Mouse (Mus musculus) kidney, postnatal 0 days (tissue): Measurements from ENCODE around the gene Ano3. TPM values are rescaled to one million over a fixed set of nuclear protein-coding genes. Genes with fewer than 3 reads are reported as not detected.
"Not testable (repeated sequence)": the region's sequence is repeated elsewhere in the genome, so short reads cannot be mapped to it uniquely, and the experiment has no call there.

Source experiments
- ATAC-seq: fragments of 200-750 bp; cut with Nextera tagmentation; replicated peaks from 2 replicates; pipeline ENCODE4 v1.8.0; 2017; ENCODE audit warnings: low read depth, moderate number of reproducible peaks, moderate TSS enrichment, moderate library complexity; ENCODE audit not compliant: low FRiP score
- DNase-seq: peaks from one replicate; pipeline ENCODE4 v3.0.0-alpha.2; 2016; ENCODE audit warnings: low spot score
- H3K27ac ChIP-seq: fragments of 300-500 bp; sonication (generic); 2 replicates; pipeline ENCODE4 v1.5.1; 2014; ENCODE audit warnings: mild to moderate bottlenecking
- H3K27me3 ChIP-seq: fragments of 300-500 bp; sonication (generic); 2 replicates; pipeline ENCODE4 v1.6.1; 2014; ENCODE audit warnings: low read length, mixed read lengths; ENCODE audit not compliant: insufficient read depth
- H3K36me3 ChIP-seq: fragments of 300-500 bp; sonication (generic); 2 replicates; pipeline ENCODE4 v1.6.1; 2014; ENCODE audit warnings: low read length, mixed read lengths; ENCODE audit not compliant: insufficient read depth
- H3K4me1 ChIP-seq: fragments of 300-500 bp; sonication (generic); replicated peaks from 2 replicates; pipeline ENCODE4 v1.6.1; 2014; ENCODE audit warnings: antibody characterized with exemption, low read length, mixed read lengths; ENCODE audit not compliant: insufficient read depth
- H3K4me2 ChIP-seq: fragments of 300-500 bp; sonication (generic); 2 replicates; pipeline ENCODE4 v1.6.1; 2014; ENCODE audit warnings: mild to moderate bottlenecking, low read length, moderate library complexity, mixed read lengths
- H3K4me3 ChIP-seq: fragments of 300-500 bp; sonication (generic); replicated peaks from 2 replicates; pipeline ENCODE4 v1.5.1; 2014; ENCODE audit warnings: low read depth, low read length
- H3K9ac ChIP-seq: fragments of 300-500 bp; sonication (generic); 2 replicates; pipeline ENCODE4 v1.6.1; 2014; ENCODE audit warnings: low read depth, low read length
- H3K9me3 ChIP-seq: fragments of 300-500 bp; sonication (generic); replicated peaks from 2 replicates; pipeline ENCODE4 v1.6.1; 2016; ENCODE audit warnings: low read length, inconsistent platforms, mixed read lengths
- CTCF ChIP-seq: IDR thresholded peaks from 2 replicates; pipeline ENCODE4 v1.5.1; 2016; ENCODE audit warnings: antibody characterized with exemption, low read depth, mild to moderate bottlenecking, moderate library complexity
- WGBS: fragments of 180-500 bp; shearing (Covaris S2); extraction: QIAGEN DNeasy Blood & Tissue Kit; methylation state at CpG from one replicate; pipeline ENCODE4 v1.1.7; 2014; 5-methylcytosine and 5-hydroxymethylcytosine counted together
- polyA plus RNA-seq: library from polyadenylated mRNA; unstranded; fragments of >200 nt; fragmentation: Nextera tagmentation; extraction: Ambion mirVana; gene quantifications from 2 replicates; pipeline ENCODE4 v1.2.1, GENCODE M21; 2015

Ano3 gene
- polyA plus RNA-seq, result 0.50 and 0.57 TPM in 2 replicates

- Histone ChIP-seq H3K9ac (0 out of 2 replicates have a peak within 1 kb of the TSS, but pooled peaks have one; percentile 18), H3K4me2 (peak within 1 kb of the TSS; percentile 50), H3K4me3 (peak within 1 kb of the TSS; percentile 21)
- not testable (repeated sequence) for H3K9me3 ChIP-seq, H3K36me3 ChIP-seq, H3K4me1 ChIP-seq, H3K27me3 ChIP-seq, DNase-seq, ATAC-seq, H3K27ac ChIP-seq
Observed at GRCm38 (mm10) chr2:110950823-110951222, at the start of gene Ano3. Ano3 (minus strand) TSS chr2:110950923.

GRCm38 (mm10) chr2:110990071-110990470 lies 39.3 kb upstream of the Ano3 start:
- H3K36me3 ChIP-seq, result no peaks in the 10 kb centered on the region
- no peak for TF ChIP-seq CTCF
- H3K4me2 ChIP-seq, result no peak overlapping the region
- no peak overlapping the region for H3K9ac ChIP-seq
- H3K9me3 ChIP-seq, result no peaks in the 10 kb centered on the region
- no peak overlapping the region for H3K27ac ChIP-seq
- DNase-seq (no peak), ATAC-seq (no peak)
- H3K4me1 ChIP-seq, result no peaks in the 10 kb centered on the region
- WGBS, result 71% methylated on average over 1 of the region's 1 CpGs
- no peak overlapping the region for H3K4me3 ChIP-seq
- no peaks in the 10 kb centered on the region for H3K27me3 ChIP-seq

GRCm38 (mm10) chr2:110989539-110989938 lies 38.8 kb upstream of the Ano3 start:
- 31% methylated on average over 4 of the region's 4 CpGs for WGBS
- no peaks in the 10 kb centered on the region for H3K4me1 ChIP-seq
- H3K9ac ChIP-seq, result no peak overlapping the region
- peak; percentile 61 for TF ChIP-seq CTCF
- no peaks in the 10 kb centered on the region for H3K27me3 ChIP-seq
- ATAC-seq (no peak), DNase-seq (peak; percentile 67)
- H3K9me3 ChIP-seq, result no peaks in the 10 kb centered on the region
- no peak overlapping the region for H3K4me2 ChIP-seq
- H3K36me3 ChIP-seq, result no peaks in the 10 kb centered on the region
- H3K27ac ChIP-seq, result no peak overlapping the region
- H3K4me3 ChIP-seq, result no peak overlapping the region

GRCm38 (mm10) chr2:110985853-110986271 lies 35.1 kb upstream of the Ano3 start:
- no peak for TF ChIP-seq CTCF
- Histone ChIP-seq H3K4me2 (no peak overlapping the region), H3K4me1 (no peaks in the 10 kb centered on the region), H3K9me3 (no peaks in the 10 kb centered on the region), H3K9ac (no peak overlapping the region), H3K36me3 (no peaks in the 10 kb centered on the region), H3K27me3 (no peaks in the 10 kb centered on the region), H3K4me3 (no peak overlapping the region), H3K27ac (no peak overlapping the region)
- WGBS, result 90% methylated on average over 2 of the region's 2 CpGs
- no peak for DNase-seq
- ATAC-seq, result no peak

- H3K36me3 ChIP-seq, result no peaks in the 10 kb centered on the region
- no peak overlapping the region for H3K9ac ChIP-seq
- 19% methylated on average over 1 of the region's 1 CpGs for WGBS
- DNase-seq, result peak; percentile 71
- no peaks in the 10 kb centered on the region for H3K4me1 ChIP-seq
- H3K9me3 ChIP-seq, result no peaks in the 10 kb centered on the region
- H3K4me2 ChIP-seq, result no peak overlapping the region
- no peak overlapping the region for H3K4me3 ChIP-seq
- no peaks in the 10 kb centered on the region for H3K27me3 ChIP-seq
- ATAC-seq, result no peak
- peak; percentile 72 for TF ChIP-seq CTCF
- no peak overlapping the region for H3K27ac ChIP-seq
Observed at GRCm38 (mm10) chr2:110981733-110982132, 31.0 kb upstream of the Ano3 start.

- DNase-seq, result no peak
- Histone ChIP-seq H3K4me2 (no peak overlapping the region), H3K27me3 (no peaks in the 10 kb centered on the region), H3K36me3 (no peaks in the 10 kb centered on the region), H3K4me3 (no peak overlapping the region), H3K9me3 (no peaks in the 10 kb centered on the region), H3K9ac (no peak overlapping the region), H3K27ac (no peak overlapping the region), H3K4me1 (no peaks in the 10 kb centered on the region)
- 56% methylated on average over 2 of the region's 2 CpGs for WGBS
- ATAC-seq, result no peak
- no peak for TF ChIP-seq CTCF
Observed at GRCm38 (mm10) chr2:110979610-110980009, 28.9 kb upstream of the Ano3 start.

- Histone ChIP-seq H3K9ac (no peak overlapping the region), H3K4me2 (no peak overlapping the region), H3K27me3 (no peaks in the 10 kb centered on the region), H3K36me3 (no peaks in the 10 kb centered on the region), H3K4me3 (no peak overlapping the region), H3K4me1 (no peaks in the 10 kb centered on the region), H3K9me3 (no peaks in the 10 kb centered on the region), H3K27ac (no peak overlapping the region)
- ATAC-seq, result no peak
- DNase-seq, result no peak
- TF ChIP-seq CTCF, result no peak
- WGBS, result 80% methylated on average over 2 of the region's 2 CpGs
Observed at GRCm38 (mm10) chr2:110976871-110977270, 26.1 kb upstream of the Ano3 start.
